Mouse (Mus musculus) left cerebral cortex, adult 2 months (tissue): Measurements from ENCODE around the gene Inpp5a. TPM values are rescaled to one million over a fixed set of nuclear protein-coding genes. Genes with fewer than 3 reads are reported as not detected.

Experiments used
- DNase-seq, 2 experiments: peaks; one replicate each; pipeline ENCODE4 v3.0.0; 2021 to 2022; ENCODE audit warnings: low spot score in 2 of 2, mixed read lengths in 1 of 2; ENCODE audit errors: extremely low spot score in 1 of 2
- H3K27ac ChIP-seq: fragments of 200-600 bp; 2 replicates; pipeline ENCODE4 v1.8.1; 2022
- H3K4me3 ChIP-seq: fragments of 200-600 bp; 2 replicates; pipeline ENCODE4 v1.8.1; 2022
- CTCF ChIP-seq: fragments of 200-600 bp; IDR thresholded peaks from 2 replicates; pipeline ENCODE4 v1.8.1; 2022; ENCODE audit warnings: antibody characterized with exemption, mild to moderate bottlenecking, moderate library complexity
- intact Hi-C: fragments of 180-260 bp; cut with DNase I; formaldehyde crosslinking; loops from one replicate; pipeline ENCODE4 v1.15.1; 2025
- total RNA-seq, 2 experiments: library from RNA; stranded (reverse); gene quantifications; 2 replicates each; pipeline ENCODE4 v1.2.3; 2021

The Inpp5a gene
- total RNA-seq, 2 experiments from 2014 or later: 56.6 to 58.5 TPM

DNA sequence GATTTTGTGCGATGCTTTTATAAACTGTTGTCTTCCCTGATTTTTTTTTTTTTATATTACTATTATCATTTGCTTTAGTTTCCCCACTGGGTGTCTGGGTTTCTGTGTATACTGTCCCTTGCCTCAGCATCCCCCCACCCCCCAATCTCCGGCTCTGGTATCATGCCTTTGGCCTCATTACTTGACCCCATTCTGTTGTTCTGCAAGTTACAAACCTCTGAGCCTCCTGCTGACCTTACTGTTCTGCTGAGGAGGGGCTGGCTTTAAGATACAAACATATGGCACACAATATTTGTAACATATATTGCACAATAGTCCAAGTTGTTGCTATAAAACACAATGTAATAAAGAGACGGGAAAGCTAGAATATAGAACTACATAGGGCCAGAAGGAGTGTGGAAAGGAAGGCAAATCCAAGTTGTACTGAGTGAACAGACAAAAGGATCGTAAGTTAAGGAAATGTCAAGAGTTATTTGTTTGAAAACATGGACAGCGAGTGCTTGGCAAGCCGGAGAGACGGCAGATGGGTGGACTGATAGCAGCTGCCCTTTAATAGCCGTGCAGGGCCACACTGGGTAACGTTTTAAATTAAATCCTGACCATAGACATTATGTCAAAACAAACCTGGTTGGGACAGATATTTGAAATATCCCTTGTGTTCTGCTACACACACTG is 49.2 kb downstream of the Inpp5a start:
- Histone ChIP-seq H3K27ac (no peak overlapping the region), H3K4me3 (no peak overlapping the region)
- no peak for TF ChIP-seq CTCF
- intact Hi-C loops: no loop called here
- DNase-seq: no peak

DNA sequence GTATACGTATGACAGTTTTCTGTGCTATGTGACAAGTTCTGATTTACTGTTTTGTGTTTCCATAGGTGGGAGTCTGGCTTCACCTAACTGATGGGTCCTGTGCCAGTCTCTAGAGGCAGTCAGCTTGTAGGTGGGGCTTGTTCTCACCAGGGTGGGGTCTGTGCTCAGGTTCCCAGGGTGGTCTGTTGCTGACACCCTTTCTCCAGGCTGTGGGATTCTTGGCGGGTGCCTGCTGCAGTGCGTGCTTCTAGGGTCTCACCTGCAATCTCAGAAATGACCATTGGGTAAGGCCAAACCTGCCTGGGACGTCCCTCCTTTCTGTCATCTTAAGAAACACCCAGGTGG is 49.7 kb downstream of the Inpp5a start:
- intact Hi-C loops: no loop called here
- no peak for TF ChIP-seq CTCF
- H3K4me3 ChIP-seq: no peak overlapping the region
- DNase-seq: no peak
- H3K27ac ChIP-seq: no peak overlapping the region

DNA sequence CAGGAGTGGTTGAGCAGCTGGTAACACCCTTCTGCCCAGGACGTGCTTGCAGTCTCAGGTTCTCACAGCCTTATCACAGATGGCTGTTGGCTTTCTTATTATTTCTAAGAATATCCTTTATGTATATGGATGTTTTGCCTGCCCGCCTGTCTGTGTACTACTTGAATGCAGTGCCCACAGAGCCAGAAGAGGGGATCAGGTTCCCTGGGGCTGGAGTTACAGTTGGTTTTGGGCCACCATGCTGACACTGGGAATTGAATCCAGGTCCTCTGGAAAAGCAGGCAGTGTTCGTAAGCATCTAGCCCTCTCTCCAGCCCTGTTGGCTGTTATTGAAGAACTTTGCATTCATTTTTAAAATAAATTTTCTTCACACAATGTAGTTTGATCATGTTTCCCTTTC is 50.1 kb downstream of the Inpp5a start:
- TF ChIP-seq CTCF: no peak
- no peak for DNase-seq
- H3K27ac ChIP-seq: no peak overlapping the region
- intact Hi-C loops: no loop called here
- H3K4me3 ChIP-seq: no peak overlapping the region

- no peak for TF ChIP-seq CTCF
- intact Hi-C loops: no loop called here
- DNase-seq: no peak
- Histone ChIP-seq H3K4me3 (no peak overlapping the region), H3K27ac (no peak overlapping the region)
Measured at GRCm38 (mm10) chr7:139439922-139440895, 51.3 kb downstream of the Inpp5a start.

GRCm38 (mm10) chr7:139441022-139441421 is 52.1 kb downstream of the Inpp5a start:
- TF ChIP-seq CTCF: no peak
- Histone ChIP-seq H3K27ac (no peak overlapping the region), H3K4me3 (no peak overlapping the region)
- intact Hi-C loops: no loop called here
- DNase-seq: no peak

DNA sequence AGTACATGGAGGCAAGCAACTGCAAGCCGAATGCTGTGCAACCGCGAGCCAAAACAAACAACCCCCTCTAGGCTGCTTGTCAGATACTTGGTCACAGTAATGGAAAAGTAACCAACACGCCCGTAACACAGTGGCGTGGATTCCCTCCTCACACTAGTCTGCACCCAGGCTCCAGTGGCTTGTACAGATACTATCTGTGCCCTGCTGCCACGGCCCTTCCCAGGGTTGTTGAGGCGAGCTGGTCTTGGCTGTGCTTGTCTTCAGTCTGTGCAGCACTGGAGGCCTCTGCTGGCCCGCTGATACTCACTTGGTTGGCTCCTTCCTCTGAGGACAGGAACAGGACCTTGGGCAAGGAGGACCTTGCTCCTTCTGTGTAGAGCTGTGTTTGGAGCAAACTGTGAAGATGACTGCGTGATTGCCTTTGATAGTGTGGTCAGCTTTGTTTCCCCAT is 52.9 kb downstream of the Inpp5a start:
- H3K4me3 ChIP-seq: no peak overlapping the region
- no peak overlapping the region for H3K27ac ChIP-seq
- no peak for DNase-seq
- TF ChIP-seq CTCF: no peak; the same call in none of the 2 replicates
- intact Hi-C loops: no loop called here

GRCm38 (mm10) chr7:139445621-139446020 is 56.7 kb downstream of the Inpp5a start:
- TF ChIP-seq CTCF: no peak
- H3K4me3 ChIP-seq: no peak overlapping the region
- DNase-seq: no peak
- intact Hi-C loops: no loop called here
- no peak overlapping the region for H3K27ac ChIP-seq

DNA sequence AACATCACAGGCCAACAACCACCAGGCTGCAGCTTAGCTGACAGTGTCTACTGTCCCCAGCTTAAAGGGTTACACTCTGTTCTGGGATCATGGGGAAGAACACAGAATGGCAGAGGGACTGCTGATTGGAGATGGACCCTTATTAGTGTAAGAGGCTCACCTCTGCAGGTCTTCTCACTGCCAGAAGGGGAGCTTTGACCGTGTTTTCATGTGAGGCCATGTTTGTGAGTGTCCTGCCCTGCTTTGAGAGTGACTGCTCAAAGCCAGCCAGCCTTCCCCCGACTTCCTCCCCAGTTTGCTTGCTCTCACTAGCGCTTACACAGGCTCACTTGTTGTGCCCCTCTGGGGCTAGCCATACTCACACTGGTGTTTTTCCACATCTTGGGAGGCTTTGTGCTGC is 58.5 kb downstream of the Inpp5a start:
- intact Hi-C loops: no loop called here
- Histone ChIP-seq H3K27ac (no peak overlapping the region), H3K4me3 (no peak overlapping the region)
- no peak for DNase-seq
- no peak for TF ChIP-seq CTCF

DNA sequence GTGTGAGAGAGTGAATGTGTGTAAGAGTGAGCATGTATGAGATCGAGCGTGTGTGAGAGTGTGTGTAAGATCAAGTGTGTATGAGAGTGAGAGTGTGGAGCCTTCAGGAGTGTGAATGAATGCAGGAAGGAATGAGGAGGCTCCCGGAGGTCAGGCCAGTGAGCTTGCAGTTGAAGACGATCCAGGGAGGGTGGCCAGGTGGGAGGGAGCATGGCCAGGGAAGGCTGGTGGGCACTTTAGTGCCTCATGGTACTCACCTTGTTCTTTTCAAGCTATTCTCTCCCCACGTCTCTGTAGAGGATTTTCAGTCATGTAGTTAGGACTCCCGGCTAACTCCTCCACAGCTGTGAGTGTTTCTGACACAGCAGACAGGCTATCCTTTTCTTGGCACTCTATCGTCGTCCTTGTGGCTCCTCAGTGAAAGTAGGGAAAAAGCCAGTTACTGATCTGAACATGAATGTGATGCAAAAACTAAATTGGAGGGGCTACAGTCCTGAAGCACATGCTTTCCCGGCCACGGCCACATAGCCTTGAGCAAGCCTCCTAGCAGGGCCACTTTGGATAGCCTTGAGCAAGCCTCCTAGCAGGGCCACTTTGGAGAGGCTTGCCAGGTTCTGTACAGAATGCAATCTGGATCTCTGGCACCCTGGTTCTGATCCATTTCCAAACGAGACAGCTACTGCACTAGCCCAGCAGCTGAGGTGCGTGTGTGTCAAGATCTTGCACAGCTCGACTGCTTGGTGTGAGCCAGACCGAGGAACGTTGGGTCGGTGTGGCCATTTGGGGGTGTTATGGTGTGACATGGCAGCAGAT is 61.5 kb downstream of the Inpp5a start:
- no peak overlapping the region for H3K27ac ChIP-seq
- DNase-seq: no peak
- TF ChIP-seq CTCF: no peak
- intact Hi-C loops: no loop called here
- H3K4me3 ChIP-seq: no peak overlapping the region

GRCm38 (mm10) chr7:139451711-139452110 is 62.8 kb downstream of the Inpp5a start:
- no peak for DNase-seq
- H3K4me3 ChIP-seq: no peak overlapping the region
- no peak for TF ChIP-seq CTCF
- H3K27ac ChIP-seq: no peak overlapping the region
- intact Hi-C loops: no loop called here

- DNase-seq: no peak
- Histone ChIP-seq H3K27ac (no peak overlapping the region), H3K4me3 (no peak overlapping the region)
- intact Hi-C loops: no loop called here
- TF ChIP-seq CTCF: no peak
Measured at GRCm38 (mm10) chr7:139452199-139452598, 63.3 kb downstream of the Inpp5a start.

DNA sequence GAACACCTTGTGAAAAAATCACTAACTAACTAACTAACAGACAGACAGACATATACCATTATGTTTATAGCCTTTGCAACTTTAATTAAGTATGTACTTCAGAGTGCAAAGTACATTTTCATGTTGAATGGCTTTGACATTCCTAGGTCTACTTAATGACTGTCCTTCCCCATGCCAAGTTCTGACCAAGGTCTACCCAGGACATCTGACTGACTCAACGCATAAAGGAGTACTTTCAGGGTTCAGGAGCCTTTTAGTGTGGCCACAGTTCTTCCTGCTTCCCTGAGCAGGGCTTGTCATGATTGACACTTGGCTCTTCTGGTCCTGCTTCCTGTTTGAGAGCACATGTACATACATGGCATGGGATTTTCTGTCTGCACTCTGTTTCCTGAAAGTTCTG is 64.3 kb downstream of the Inpp5a start:
- no peak for DNase-seq
- TF ChIP-seq CTCF: no peak
- H3K4me3 ChIP-seq: no peak overlapping the region
- H3K27ac ChIP-seq: no peak overlapping the region
- intact Hi-C loops: no loop called here
